Mouse (Mus musculus): ENCODE results near the gene Ghrl.

GRCm38 (mm10) chr6:113741425-113741824 lies 21.7 kb upstream of the Ghrl start:
- TF ChIP-seq CTCF (IDR thresholded peaks at IDR 0.05; ENCODE audit: borderline replicate concordance, control insufficient read depth, extremely low read depth, insufficient read depth, low read length, poor library complexity) (no peak), POLR2A (IDR thresholded peaks at IDR 0.05; ENCODE audit: control insufficient read depth, extremely low read depth, insufficient read depth, low read length, poor library complexity) (no peak)
